Mouse (Mus musculus) midbrain, embryonic 13.5 days (tissue): Measurements from ENCODE around the gene Gadd45gip1. TPM values are rescaled to one million over a fixed set of nuclear protein-coding genes. Genes with fewer than 3 reads are reported as not detected.

Experiments
- ATAC-seq: fragments of 200-750 bp; cut with Nextera tagmentation; 2 replicates; pipeline ENCODE4 v1.8.0; 2017; ENCODE audit warnings: mild to moderate bottlenecking, moderate TSS enrichment, moderate library complexity
- H3K27ac ChIP-seq: fragments of 300-500 bp; sonication (generic); 2 replicates; pipeline ENCODE4 v1.5.1; 2015; ENCODE audit warnings: inconsistent platforms, mild to moderate bottlenecking, moderate library complexity
- H3K27me3 ChIP-seq: fragments of 300-500 bp; sonication (generic); 2 replicates; pipeline ENCODE4 v1.6.1; 2015; ENCODE audit warnings: mild to moderate bottlenecking, inconsistent platforms
- H3K36me3 ChIP-seq: fragments of 300-500 bp; sonication (generic); 2 replicates; pipeline ENCODE4 v1.6.1; 2015; ENCODE audit warnings: mild to moderate bottlenecking, inconsistent platforms
- H3K4me1 ChIP-seq: fragments of 300-500 bp; sonication (generic); replicated peaks from 2 replicates; pipeline ENCODE4 v1.6.1; 2015; ENCODE audit warnings: inconsistent platforms
- H3K4me2 ChIP-seq: fragments of 300-500 bp; sonication (generic); replicated peaks from 2 replicates; pipeline ENCODE4 v1.6.1; 2015; ENCODE audit warnings: moderate library complexity, mild to moderate bottlenecking, inconsistent platforms
- H3K4me3 ChIP-seq: fragments of 300-500 bp; sonication (generic); replicated peaks from 2 replicates; pipeline ENCODE4 v1.5.1; 2015; ENCODE audit warnings: mild to moderate bottlenecking, inconsistent platforms
- H3K9ac ChIP-seq: fragments of 300-500 bp; sonication (generic); replicated peaks from 2 replicates; pipeline ENCODE4 v1.6.1; 2015; ENCODE audit warnings: mild to moderate bottlenecking, inconsistent platforms
- H3K9me3 ChIP-seq: fragments of 300-500 bp; sonication (generic); 2 replicates; pipeline ENCODE4 v1.6.1; 2016; ENCODE audit warnings: mild to moderate bottlenecking, inconsistent platforms
- WGBS: fragments of 180-500 bp; shearing (Covaris S2); methylation state at CpG from one replicate; pipeline ENCODE4 v1.1.7; 2015; 5-methylcytosine and 5-hydroxymethylcytosine counted together
- polyA plus RNA-seq: library from polyadenylated mRNA; unstranded; fragments of >200 nt; fragmentation: Nextera tagmentation; extraction: Ambion mirVana; gene quantifications from 2 replicates; pipeline ENCODE4 v1.2.1, GENCODE M21; 2015

Gene Gadd45gip1
- 34.5 and 36.3 TPM in 2 replicates for polyA plus RNA-seq

GRCm38 (mm10) chr8:84831490-84831889 lies at the start of gene Gadd45gip1:
TSS of gene Gadd45gip1 (plus strand) at chr8:84831522.
- peaks cover 30% of the 10 kb centered on the region for H3K36me3 ChIP-seq
- H3K4me3 ChIP-seq, result peak within 1 kb of the TSS; percentile 91
- peak within 1 kb of the TSS; percentile 96 for H3K9ac ChIP-seq
- no peaks in the 10 kb centered on the region for H3K9me3 ChIP-seq
- 84% methylated on average over 11 of the region's 11 CpGs for WGBS
- no peak for ATAC-seq
- H3K4me1 ChIP-seq, result peaks cover 21% of the 10 kb centered on the region
- no peaks in the 10 kb centered on the region for H3K27me3 ChIP-seq
- H3K27ac ChIP-seq, result peak within 1 kb of the TSS; percentile 95
- H3K4me2 ChIP-seq, result peak within 1 kb of the TSS; percentile 73

GRCm38 (mm10) chr8:84781686-84782505 lies 49.4 kb upstream of the Gadd45gip1 start:
- WGBS, result 10% methylated on average over 5 of the region's 5 CpGs
- H3K4me3 ChIP-seq, result no peak overlapping the region
- no peaks in the 10 kb centered on the region for H3K36me3 ChIP-seq
- no peak overlapping the region for H3K9ac ChIP-seq
- no peaks in the 10 kb centered on the region for H3K9me3 ChIP-seq
- H3K4me1 ChIP-seq, result peaks cover 38% of the 10 kb centered on the region
- no peak overlapping the region for H3K4me2 ChIP-seq
- peaks cover 100% of the 10 kb centered on the region for H3K27me3 ChIP-seq
- no peak for ATAC-seq
- H3K27ac ChIP-seq, result no peak overlapping the region

- Histone ChIP-seq H3K4me2 (no peak overlapping the region), H3K27ac (no peak overlapping the region), H3K9me3 (no peaks in the 10 kb centered on the region), H3K36me3 (no peaks in the 10 kb centered on the region), H3K9ac (no peak overlapping the region), H3K4me3 (no peak overlapping the region), H3K4me1 (peaks cover 38% of the 10 kb centered on the region), H3K27me3 (peaks cover 100% of the 10 kb centered on the region)
- no peak for ATAC-seq
- WGBS, result 12% methylated on average over 10 of the region's 10 CpGs
Observed at GRCm38 (mm10) chr8:84782680-84783079, 48.6 kb upstream of the Gadd45gip1 start.

- Histone ChIP-seq H3K4me1 (peaks cover 43% of the 10 kb centered on the region), H3K4me3 (no peak overlapping the region), H3K9me3 (no peaks in the 10 kb centered on the region), H3K27me3 (peaks cover 100% of the 10 kb centered on the region), H3K27ac (no peak overlapping the region), H3K36me3 (no peaks in the 10 kb centered on the region), H3K4me2 (no peak overlapping the region), H3K9ac (no peak overlapping the region)
- 6% methylated on average over 11 of the region's 11 CpGs for WGBS
- ATAC-seq, result no peak
Observed at GRCm38 (mm10) chr8:84783198-84783918, 48.0 kb upstream of the Gadd45gip1 start.

GRCm38 (mm10) chr8:84783919-84784581 lies 47.3 kb upstream of the Gadd45gip1 start:
- Histone ChIP-seq H3K4me3 (peak overlapping the region; percentile 10), H3K9ac (peak overlapping the region; percentile 40), H3K36me3 (no peaks in the 10 kb centered on the region), H3K4me2 (peak overlapping the region; percentile 35), H3K27ac (no peak overlapping the region), H3K27me3 (peaks cover 100% of the 10 kb centered on the region), H3K4me1 (peaks cover 42% of the 10 kb centered on the region), H3K9me3 (no peaks in the 10 kb centered on the region)
- under 1% methylated on average over 33 of the region's 33 CpGs for WGBS
- no peak for ATAC-seq

GRCm38 (mm10) chr8:84784681-84785505 lies 46.4 kb upstream of the Gadd45gip1 start:
- peak overlapping the region; percentile 40 for H3K9ac ChIP-seq
- H3K36me3 ChIP-seq, result no peaks in the 10 kb centered on the region
- H3K27ac ChIP-seq, result no peak overlapping the region
- peaks cover 38% of the 10 kb centered on the region for H3K4me1 ChIP-seq
- ATAC-seq, result no peak
- peak overlapping the region; percentile 35 for H3K4me2 ChIP-seq
- H3K9me3 ChIP-seq, result no peaks in the 10 kb centered on the region
- peak overlapping the region; percentile 10 for H3K4me3 ChIP-seq
- peaks cover 100% of the 10 kb centered on the region for H3K27me3 ChIP-seq
- WGBS, result under 1% methylated on average over 48 of the region's 48 CpGs

- no peaks in the 10 kb centered on the region for H3K9me3 ChIP-seq
- H3K27me3 ChIP-seq, result peaks cover 100% of the 10 kb centered on the region
- H3K36me3 ChIP-seq, result no peaks in the 10 kb centered on the region
- H3K4me2 ChIP-seq, result no peak overlapping the region
- H3K9ac ChIP-seq, result no peak overlapping the region
- WGBS, result 5% methylated on average over 10 of the region's 11 CpGs
- H3K4me1 ChIP-seq, result peaks cover 38% of the 10 kb centered on the region
- no peak for ATAC-seq
- peak overlapping the region; percentile 10 for H3K4me3 ChIP-seq
- no peak overlapping the region for H3K27ac ChIP-seq
Observed at GRCm38 (mm10) chr8:84785506-84785755, 45.9 kb upstream of the Gadd45gip1 start.

- no peak; the same call in 1 of the 2 replicates for ATAC-seq
- Histone ChIP-seq H3K27ac (no peak overlapping the region), H3K9me3 (no peaks in the 10 kb centered on the region), H3K4me2 (0 out of 2 replicates have a peak overlapping the region, but pooled peaks have one; percentile 13), H3K4me1 (peaks cover 40% of the 10 kb centered on the region), H3K27me3 (peaks cover 100% of the 10 kb centered on the region), H3K4me3 (no peak overlapping the region), H3K9ac (no peak overlapping the region), H3K36me3 (no peaks in the 10 kb centered on the region)
- 3% methylated on average over 38 of the region's 38 CpGs for whole genome bisulfite sequencing
Observed at GRCm38 (mm10) chr8:84785756-84786677, 45.3 kb upstream of the Gadd45gip1 start.

GRCm38 (mm10) chr8:84786801-84787467 lies 44.4 kb upstream of the Gadd45gip1 start:
- Histone ChIP-seq H3K36me3 (no peaks in the 10 kb centered on the region), H3K4me1 (peaks cover 40% of the 10 kb centered on the region), H3K9ac (no peak overlapping the region), H3K27me3 (peaks cover 100% of the 10 kb centered on the region), H3K4me3 (no peak overlapping the region), H3K27ac (no peak overlapping the region), H3K9me3 (no peaks in the 10 kb centered on the region), H3K4me2 (no peak overlapping the region)
- 7% methylated on average over 11 of the region's 11 CpGs for WGBS
- ATAC-seq, result no peak

- Histone ChIP-seq H3K4me3 (no peak overlapping the region), H3K4me2 (no peak overlapping the region), H3K9ac (no peak overlapping the region), H3K36me3 (no peaks in the 10 kb centered on the region), H3K9me3 (no peaks in the 10 kb centered on the region), H3K27me3 (peaks cover 100% of the 10 kb centered on the region), H3K4me1 (peaks cover 40% of the 10 kb centered on the region), H3K27ac (no peak overlapping the region)
- 8% methylated on average over 14 of the region's 14 CpGs for WGBS
- ATAC-seq, result no peak
Observed at GRCm38 (mm10) chr8:84787523-84788302, 43.6 kb upstream of the Gadd45gip1 start.
